Mouse (Mus musculus) left cerebral cortex, postnatal 36 days (tissue): ENCODE measurements around the gene Chpf. TPM values are rescaled to one million over a fixed set of nuclear protein-coding genes. Genes with fewer than 3 reads are reported as not detected.

Source experiments
- DNase-seq, 2 experiments: peaks; one replicate each; pipeline ENCODE4 v3.0.0; 2021 to 2022; ENCODE audit warnings: low spot score in 2 of 2, mixed read lengths in 1 of 2
- intact Hi-C: fragments of 180-260 bp; cut with DNase I; formaldehyde crosslinking; loops from one replicate; pipeline ENCODE4 v1.15.1; 2025
- total RNA-seq, 2 experiments: library from RNA; stranded (reverse); gene quantifications; 2 replicates each; pipeline ENCODE4 v1.2.3; 2021

Gene Chpf
- 10 to 100 TPM; 75.3 to 86.3 TPM for total RNA-seq

DNA sequence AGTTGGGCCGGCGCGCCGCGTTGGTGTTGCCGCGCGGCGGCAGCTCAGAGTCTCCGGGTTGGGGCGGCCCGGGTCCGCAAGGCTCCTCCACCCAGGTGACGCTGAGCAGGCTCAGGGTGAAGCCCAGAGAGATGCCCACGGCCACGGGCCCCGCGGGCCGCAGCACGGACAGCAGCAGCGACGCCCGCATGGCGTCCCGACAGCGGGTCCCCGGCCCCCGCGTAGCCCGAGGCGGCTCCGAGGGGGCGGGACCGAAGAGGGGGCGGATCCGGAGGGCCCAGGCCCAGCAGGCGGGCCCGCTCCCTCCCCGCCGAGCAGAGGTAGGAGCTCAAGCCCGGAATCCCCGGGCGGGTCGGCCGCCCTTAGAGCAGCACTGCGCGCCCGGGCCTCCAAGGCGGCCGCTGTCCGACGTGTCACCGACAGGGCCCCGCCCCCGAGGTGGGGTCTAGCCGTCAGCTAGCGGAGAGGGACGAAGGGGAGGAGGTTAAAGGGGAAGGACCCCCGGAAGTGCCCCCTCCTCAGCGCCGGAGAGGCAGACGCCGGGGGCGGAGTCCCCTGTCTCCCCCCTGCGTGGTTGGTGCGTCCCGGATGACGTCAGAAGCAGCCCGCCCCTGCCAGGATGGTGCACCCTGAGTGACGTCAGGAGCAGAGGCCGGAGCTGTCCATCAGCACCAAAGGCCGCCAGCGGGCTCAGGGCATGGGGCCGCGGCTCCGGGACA lies at the start of gene Chpf, which contains the start of gene Tmem198:
Gene Chpf, minus strand, starts transcription at position 392 of the 719 bp plus-strand sequence.
Gene Tmem198, plus strand, starts transcription at position 617 of the 719 bp plus-strand sequence.
- DNase-seq = peak; percentile 97 to 98
- intact Hi-C loops = loop anchor here (2.0 kb wide), 2 partner anchors 80 to 118 kb away; no protein-coding TSS in a partner anchor

DNA sequence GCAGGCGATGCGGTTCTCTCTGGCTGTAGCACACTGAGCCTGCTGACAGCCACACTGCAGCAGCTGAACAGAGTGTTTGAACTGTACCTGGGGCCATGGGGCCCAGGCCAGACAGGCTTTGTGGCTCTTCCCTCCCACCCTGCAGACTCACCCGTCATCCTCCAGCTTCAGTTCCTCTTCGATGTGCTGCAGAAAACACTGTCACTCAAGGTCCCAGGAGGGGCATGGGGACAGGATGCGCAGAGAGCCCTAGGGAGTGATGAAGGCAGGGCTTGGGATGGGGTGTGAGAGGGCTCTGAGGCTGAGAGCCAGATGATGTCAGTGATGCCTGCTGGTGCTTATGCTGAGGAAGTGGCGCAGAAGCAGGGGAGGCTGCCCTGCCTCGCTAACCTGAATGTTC lies 45.6 kb upstream of the Chpf start:
- intact Hi-C loops = no loop called here
- no peak for DNase-seq

DNA sequence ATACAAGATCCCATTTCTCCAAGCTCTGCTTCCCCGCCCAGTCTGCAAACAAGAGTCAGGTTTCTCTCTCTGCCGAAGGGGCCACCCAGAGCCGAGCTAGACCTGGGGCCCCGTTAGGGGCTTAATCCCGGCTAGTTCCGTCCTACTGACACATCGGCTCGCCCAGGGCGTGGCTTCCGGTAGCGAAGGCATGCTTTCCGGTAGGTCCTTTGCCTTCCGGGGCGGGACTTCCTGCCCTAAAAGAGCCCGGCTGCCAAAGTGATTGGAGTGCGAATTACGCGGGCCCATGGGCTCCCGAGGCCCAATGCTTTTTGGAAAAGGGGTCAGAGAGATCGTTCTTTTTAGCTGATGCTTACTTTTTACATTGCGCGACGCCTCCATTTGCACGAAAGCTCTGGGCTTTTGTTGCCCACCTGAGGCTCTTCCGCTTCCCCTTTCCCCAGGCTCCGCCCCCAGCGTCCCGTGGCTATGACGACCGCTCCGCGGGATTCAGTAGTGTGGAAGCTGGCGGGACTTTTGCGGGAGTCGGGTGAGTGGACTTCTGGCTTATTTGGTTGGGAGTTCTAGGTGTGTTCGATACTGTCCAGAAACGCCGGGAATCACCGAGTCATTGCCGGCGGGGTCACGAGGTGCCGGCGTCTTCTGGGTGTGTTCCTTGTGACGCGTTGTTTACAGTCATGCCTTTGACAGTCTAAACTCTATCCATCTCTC lies 42.4 kb upstream of the Chpf start, which contains the start of gene Stk11ip:
Gene Stk11ip, plus strand, starts transcription at position 209 of the 711 bp plus-strand sequence.
- DNase-seq = peak; percentile 91 to 92
- intact Hi-C loops = no loop called here

DNA sequence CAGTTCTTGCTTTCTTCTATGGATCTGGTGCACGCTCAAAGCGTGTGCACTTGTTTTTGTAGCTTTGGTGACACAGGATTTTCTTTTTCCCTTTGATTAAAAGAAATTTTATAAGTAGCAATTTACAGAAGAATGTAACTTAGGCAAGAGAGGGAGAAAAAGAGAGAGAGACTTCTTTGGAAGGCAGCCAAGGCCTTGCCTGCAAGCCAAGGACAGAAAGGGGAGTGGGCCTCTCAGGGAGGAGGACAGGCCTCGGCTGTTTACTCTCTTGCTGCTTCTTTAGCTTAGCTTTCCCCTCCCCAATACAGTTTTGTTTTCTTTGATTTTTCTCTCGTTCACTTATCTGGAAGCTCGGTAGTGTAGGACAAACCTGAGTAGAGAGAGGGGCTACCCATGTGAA lies 40.5 kb upstream of the Chpf start:
- intact Hi-C loops = no loop called here
- DNase-seq = no peak

DNA sequence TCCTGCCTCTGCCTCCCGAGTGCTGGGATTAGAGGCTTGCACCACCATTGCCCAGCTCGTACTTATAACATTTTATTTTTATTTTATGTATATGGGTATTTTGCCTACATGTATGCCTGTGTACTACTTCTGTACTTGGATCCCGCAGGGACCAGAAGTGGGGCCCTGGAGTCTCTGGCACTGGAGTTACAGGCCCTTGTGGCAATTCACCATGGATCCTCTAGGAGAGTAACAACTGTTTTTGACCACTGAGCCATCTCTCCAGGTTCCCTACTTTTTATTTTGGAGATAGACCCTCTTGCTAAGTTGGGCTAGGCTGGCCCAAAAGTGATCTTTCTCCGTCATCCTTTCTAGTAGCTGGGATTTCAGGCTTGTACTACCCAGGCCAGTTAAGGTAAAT lies 39.3 kb upstream of the Chpf start:
- DNase-seq = no peak
- intact Hi-C loops = no loop called here

DNA sequence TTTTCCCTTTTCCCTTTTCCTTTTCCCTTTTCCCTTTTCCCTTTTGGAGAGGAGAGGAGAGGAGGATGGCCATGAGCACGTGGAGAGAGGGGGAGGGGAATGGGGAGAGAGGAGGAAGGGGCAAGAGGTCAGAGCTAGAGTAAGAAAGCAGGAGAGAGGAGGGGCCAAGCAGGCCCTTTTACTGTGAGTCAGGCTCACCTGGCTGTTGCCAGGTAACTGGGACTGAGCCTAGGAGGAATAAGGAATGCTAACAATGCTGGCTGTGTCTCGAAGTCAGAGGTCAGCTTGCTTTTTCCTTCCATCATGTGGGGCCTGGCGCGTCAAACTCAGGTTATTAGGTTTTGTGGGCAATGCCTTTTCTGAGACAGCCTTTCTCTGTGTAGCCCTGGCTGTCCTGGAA lies 38.9 kb upstream of the Chpf start:
- DNase-seq = no peak
- intact Hi-C loops = no loop called here

DNA sequence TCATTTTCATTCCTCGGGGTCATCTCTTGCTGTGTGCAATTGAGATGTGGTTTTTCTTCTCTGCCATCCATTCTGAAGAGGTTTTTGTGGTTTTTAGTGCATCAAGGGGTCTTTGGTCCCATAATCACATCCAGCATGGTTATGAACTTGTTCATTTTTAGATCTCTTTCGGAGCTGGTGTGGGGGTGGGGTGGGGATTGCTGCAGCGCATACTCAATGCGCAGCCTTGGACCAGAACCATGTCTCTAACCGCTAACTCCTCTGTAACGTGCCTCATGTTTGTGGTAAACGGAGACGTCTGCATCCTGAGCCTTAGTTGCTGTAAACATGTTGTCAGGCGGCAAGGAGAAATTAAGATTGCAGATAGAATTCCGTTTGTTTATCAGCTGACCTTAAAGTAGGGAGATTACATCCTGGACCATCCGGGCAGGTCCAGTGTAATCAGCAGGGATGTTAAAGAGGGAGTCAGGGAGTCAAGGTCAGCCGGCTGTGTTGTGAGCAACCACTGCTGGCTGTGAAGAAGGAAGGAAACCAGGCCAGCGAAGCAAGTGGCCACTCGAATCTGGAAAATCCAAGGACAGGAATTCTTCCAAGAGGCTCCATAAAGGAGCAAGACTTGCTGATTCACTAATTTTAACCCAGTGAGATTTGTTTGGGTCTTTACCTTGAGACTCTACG lies 37.7 kb upstream of the Chpf start:
- intact Hi-C loops = no loop called here
- DNase-seq = no peak

DNA sequence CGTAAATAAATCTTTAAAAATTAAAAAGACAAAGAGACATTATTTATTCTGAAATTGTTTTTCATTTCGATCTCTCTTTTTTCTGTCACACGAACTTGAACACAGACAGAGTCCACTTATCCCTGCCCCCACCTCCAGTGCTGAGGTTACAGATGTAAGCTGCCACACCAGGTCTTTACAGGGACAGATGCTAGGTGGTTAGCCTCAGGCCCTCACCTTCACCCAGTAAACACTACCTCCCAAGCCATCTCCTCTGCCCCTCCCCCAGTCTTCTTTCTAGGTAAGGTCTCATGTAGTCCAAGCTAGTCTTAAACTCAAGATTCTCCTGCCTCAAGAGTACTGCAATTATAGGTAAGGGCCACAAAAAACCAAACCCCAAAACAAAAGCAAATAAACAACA lies 33.4 kb upstream of the Chpf start:
- DNase-seq = no peak
- intact Hi-C loops = no loop called here

DNA sequence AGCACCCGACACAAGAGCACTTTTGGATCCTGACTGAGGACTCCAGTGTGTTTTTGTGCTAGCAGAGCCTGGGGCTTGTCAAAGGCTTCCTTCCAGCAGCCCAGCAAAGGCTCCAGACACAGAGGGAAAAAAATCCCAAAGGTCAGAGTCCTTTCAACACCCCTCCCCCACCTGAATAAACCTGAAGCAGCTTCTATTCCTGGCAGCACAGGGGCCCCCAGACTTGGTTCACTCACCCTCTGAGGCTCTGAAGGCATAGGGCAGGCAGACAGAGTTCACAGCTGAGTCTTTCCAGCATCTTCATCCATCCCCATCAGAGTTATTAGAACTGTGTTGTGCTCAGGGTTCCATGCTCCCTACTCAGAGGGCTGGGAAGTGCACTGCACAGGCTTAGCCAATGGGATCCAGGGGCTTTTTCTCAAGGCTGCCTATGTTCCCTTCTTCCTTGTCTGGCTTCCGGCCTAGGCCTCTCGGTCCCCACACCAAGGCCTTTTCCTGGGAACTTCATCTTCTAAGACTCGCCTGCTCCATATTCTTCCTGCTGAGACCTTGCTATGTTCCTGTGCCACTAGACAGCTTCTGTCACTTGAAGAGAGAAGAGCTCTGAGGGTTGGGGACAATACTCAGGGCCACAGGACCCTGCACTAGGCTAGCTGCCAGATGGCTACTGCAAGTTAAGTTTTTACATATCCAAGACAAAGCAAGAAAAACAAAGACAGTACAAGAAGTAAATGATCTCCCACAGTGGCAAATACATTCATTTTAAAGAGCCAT lies 32.5 kb upstream of the Chpf start:
- DNase-seq = no peak

DNA sequence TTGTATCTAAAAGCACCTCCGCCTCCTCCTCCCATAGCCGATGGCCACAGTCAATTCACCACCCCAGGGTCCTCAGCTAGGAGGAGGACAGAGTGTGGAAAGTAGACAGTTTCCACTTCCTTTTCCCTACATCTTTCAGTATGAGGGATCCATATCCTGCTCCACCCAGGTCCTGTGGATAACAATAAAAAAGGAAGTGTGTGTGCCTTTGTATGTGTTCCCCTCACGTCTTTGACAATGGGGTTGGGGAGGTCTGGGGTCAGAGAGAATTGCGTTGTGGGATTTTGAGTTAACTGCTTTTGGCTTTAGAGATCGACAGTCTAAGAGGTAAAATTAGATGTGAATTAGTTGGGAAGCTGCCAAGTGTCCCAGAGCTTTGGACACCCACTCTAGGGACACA lies 31.0 kb upstream of the Chpf start:
- intact Hi-C loops = no loop called here

More for the DNA sequence above, 32.5 kb upstream of the Chpf start:
- intact Hi-C loops = no loop called here

DNA sequence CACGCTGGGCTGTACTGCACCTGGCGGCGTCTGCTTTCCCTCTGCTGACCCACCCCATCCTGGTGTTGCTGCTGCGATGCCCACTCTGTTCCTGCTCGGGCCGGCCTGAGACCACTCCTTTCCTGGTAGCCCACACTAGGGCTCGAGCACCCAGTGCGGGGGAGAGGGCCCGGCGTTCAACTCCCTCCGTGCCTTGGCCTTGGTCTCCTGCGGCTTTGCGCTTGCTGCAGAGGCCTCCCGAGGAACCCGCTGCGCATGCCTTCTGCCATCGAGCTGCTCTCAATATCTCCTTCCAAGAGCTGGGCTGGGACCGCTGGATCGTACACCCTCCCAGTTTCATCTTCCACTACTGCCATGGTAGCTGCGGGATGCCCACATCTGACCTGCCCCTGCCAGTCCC lies 30.5 kb upstream of the Chpf start:
- intact Hi-C loops = loop anchor here (5.0 kb wide), 2 partner anchors 38 to 78 kb away; partner anchors contain the start of gene Slc4a3
- no peak for DNase-seq

More for the DNA sequence above, 31.0 kb upstream of the Chpf start:
- DNase-seq = no peak

DNA sequence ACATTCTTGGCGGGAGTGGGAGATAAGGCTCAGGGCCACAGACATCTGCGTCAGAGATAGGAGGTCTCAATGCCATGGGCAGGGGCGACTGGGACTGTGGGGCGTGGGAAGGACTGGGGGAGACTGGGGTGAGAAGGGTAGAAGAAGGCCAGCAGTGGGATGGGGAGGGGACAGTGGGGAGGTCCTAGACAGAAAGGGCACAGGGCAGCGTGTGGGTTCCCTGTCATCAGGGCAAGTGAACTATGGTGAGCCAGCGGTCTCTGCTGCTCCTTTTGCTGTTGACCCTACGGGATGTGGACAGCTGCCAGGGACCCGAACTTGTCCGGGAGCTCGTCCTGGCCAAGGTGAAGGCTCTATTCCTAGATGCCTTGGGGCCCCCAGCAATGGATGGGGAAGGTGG lies 27.9 kb upstream of the Chpf start, which contains the start of gene Inha:
Gene Inha, plus strand, starts transcription at position 72 of the 400 bp plus-strand sequence.
- intact Hi-C loops = loop anchor here (5.0 kb wide), 2 partner anchors 40 to 80 kb away; partner anchors contain the start of gene Slc4a3
- DNase-seq = no peak

DNA sequence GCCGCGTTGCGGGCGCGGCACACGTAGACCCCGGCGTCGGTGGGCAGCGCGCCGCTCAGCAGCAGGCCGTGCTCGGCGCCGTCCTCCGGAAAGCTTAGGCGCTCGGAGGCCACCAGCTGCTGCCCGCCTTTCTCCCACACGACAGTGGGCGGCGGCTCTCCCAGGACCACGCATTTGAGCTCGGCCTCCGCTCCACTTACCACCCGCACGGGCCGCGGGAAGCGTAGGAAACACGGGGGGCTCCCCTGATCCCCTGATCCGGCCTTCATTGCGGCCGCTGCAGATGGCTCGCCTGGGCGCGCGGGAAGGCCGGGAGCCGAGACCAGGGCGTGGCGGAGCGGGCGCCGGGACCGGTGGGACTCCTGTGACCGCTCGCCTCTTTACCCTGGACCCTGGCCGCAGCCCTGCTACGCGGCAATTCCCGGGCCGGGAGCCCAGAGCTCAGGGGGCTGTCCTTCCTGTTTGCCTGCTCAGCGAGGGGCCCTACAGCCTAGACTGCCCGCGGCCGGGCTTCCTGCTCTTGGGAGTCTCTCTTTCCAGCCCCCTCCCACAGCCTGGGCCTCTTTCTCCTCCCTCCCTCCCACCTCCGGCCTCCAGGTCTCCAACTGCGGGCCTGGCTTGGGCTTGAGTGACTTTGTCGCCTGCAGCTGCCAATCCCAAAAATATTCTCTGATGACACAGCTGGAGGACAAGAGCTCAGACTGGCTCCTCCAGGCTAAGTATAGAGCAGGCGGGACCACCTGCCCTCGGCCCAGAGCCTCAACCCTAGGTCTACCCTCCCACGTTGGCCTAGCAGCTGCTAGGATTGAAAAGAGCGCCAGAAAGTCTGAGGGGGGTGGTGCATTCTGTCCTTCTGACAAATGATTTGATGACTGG lies 27.1 kb upstream of the Chpf start, which contains the start of gene Obsl1:
Gene Obsl1, minus strand, starts transcription at position 497 of the 876 bp plus-strand sequence.
- intact Hi-C loops = loop anchor here (5.0 kb wide), 2 partner anchors 41 to 81 kb away; partner anchors contain the start of gene Slc4a3
- DNase-seq = peak; percentile 41 to 56

DNA sequence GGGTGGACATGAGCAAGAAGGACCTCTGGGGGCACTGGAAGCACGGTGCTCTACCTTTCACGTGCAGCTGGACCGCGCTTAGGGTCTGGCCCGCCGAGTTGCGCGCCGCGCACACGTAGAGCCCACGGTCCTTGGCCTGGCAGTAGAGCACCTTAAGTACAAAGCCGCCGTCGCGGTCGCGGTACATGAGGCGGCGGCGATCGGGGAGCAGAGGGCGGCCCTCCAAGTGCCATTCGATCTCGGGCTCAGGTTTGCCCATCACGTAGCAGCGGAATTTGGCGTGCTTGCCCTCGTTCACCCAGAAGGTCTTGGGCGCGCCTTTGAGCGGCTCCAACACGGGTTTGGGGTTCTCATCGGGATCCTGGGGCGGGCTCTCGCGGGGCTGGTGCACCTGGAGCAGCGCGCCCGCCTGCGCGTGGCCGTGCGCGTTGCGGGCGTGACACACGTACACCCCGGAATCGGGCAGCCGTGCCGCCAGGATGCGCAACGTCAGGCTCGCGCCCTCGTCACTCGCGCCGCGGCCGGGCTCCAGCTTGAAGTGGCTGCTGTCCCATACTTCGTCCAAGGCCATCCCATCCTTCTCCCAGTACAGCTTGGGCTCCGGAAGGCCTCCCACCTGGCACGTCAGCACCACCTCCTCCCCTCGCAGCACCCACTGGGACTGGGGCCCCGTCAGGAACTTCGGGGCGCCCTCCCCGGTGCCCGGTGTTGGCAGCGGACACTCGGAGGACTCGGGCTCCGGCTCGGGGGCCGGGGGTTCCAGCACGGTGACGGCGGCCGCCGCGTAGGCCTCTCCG lies 26.2 kb upstream of the Chpf start:
- DNase-seq = peak; percentile 85 to 90
- intact Hi-C loops = loop anchor here (5.0 kb wide), 2 partner anchors 42 to 82 kb away; partner anchors contain the start of gene Slc4a3

DNA sequence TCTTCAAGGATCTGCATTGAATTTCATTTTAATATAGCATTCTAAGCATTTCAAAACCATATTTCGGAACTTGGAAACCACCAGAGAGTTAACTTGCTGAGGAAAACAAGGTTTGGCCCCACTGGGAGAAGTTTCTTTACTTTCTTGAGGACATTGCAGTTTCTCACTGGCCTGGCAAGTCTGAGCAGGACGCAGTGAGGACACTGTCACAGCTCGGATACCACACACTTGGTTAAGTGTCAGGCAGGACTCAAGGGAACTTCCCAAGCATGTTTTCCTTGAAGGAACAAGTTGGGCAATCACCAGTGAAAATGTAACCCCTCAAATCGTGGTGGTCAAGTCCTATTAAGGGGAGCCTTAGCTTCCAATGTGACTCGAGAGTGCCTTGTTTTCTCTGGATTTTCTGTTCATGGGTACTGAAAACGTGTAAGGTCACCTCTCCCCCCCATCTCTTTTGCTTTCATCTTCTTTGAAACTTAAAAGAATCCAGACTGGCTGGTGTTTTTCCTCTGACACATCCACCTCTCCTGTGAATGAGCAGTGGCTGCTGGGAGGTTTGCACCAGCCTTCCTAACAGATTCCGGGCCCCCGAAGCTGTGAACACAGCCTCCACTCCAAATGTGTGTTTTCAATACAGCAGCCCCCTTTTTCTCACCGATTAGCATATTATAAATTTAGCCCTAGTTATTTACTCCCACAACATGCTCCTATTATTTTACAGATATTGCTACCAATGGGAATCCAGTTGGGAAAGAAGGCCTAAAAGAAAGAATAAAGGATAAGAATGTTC lies 25.3 kb upstream of the Chpf start:
- intact Hi-C loops = loop anchor here (1.0 to 5.0 kb wide), 3 partner anchors 23 to 83 kb away; partner anchors contain the start of gene Slc4a3
- DNase-seq = no peak

DNA sequence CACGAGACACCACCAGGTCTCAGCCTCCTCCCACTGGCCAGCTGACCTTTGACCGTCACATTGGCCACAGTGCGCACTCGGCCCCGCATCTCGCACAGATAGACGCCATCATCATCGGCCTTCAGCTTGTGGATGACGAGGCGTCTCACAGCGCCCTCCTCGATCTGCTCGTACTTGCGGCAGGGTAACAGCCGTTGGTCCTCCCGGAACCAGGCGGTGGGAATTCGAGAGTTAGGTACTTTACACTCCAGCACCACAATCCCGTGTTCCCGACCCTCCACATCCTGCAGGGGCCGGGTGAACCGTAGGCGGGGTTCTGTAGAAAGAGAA lies 24.5 kb upstream of the Chpf start:
- intact Hi-C loops = no loop called here
- no peak for DNase-seq
